Mouse (Mus musculus): ENCODE measurements around the gene Engase. TPM values are rescaled to one million over a fixed set of nuclear protein-coding genes. Genes with fewer than 3 reads are reported as not detected.

The Engase gene
- total RNA-seq, 1 experiment from 2014 or later: 32.0 TPM

- DNase-seq: no peak
Observed at GRCm38 (mm10) chr11:118453886-118454671, 22.6 kb upstream of the Engase start.

GRCm38 (mm10) chr11:118455788-118456187 is 20.8 kb upstream of the Engase start:
- DNase-seq: no peak

GRCm38 (mm10) chr11:118456937-118457336 is 19.7 kb upstream of the Engase start:
- DNase-seq: no peak

- DNase-seq: no peak
Observed at GRCm38 (mm10) chr11:118459051-118459450, 17.6 kb upstream of the Engase start.

- no peak for DNase-seq
Observed at GRCm38 (mm10) chr11:118459536-118459935, 17.1 kb upstream of the Engase start.

- DNase-seq: no peak
Observed at GRCm38 (mm10) chr11:118460280-118460679, 16.3 kb upstream of the Engase start.

GRCm38 (mm10) chr11:118467441-118468035 is 9.1 kb upstream of the Engase start:
- DNase-seq: no peak

GRCm38 (mm10) chr11:118469509-118470160 is 7.0 kb upstream of the Engase start:
- no peak for DNase-seq

GRCm38 (mm10) chr11:118470234-118470966 is 6.2 kb upstream of the Engase start:
- DNase-seq: no peak

GRCm38 (mm10) chr11:118471676-118472075 is 5.0 kb upstream of the Engase start:
- DNase-seq: no peak

- no peak for DNase-seq
Observed at GRCm38 (mm10) chr11:118473161-118473560, 3.5 kb upstream of the Engase start.

GRCm38 (mm10) chr11:118473842-118474500 is 2.7 kb upstream of the Engase start:
- no peak for DNase-seq

GRCm38 (mm10) chr11:118475496-118476083 is 1.0 kb upstream of the Engase start:
- DNase-seq: no peak

GRCm38 (mm10) chr11:118479776-118480175 is 3.1 kb downstream of the Engase start:
- peak; percentile 77 for DNase-seq

- no peak for DNase-seq
Observed at GRCm38 (mm10) chr11:118481231-118481630, 4.6 kb downstream of the Engase start.

GRCm38 (mm10) chr11:118481751-118482150 is 5.1 kb downstream of the Engase start:
- DNase-seq: no peak

- no peak for DNase-seq
Observed at GRCm38 (mm10) chr11:118484169-118484568, 7.5 kb downstream of the Engase start.

- DNase-seq: no peak
Observed at GRCm38 (mm10) chr11:118485338-118485737, 8.7 kb downstream of the Engase start.

GRCm38 (mm10) chr11:118485780-118486179 is 9.2 kb downstream of the Engase start:
- DNase-seq: no peak

GRCm38 (mm10) chr11:118486281-118486680 is 9.7 kb downstream of the Engase start:
- no peak for DNase-seq
